Mouse (Mus musculus): ENCODE data around the gene Lingo1.

DNA sequence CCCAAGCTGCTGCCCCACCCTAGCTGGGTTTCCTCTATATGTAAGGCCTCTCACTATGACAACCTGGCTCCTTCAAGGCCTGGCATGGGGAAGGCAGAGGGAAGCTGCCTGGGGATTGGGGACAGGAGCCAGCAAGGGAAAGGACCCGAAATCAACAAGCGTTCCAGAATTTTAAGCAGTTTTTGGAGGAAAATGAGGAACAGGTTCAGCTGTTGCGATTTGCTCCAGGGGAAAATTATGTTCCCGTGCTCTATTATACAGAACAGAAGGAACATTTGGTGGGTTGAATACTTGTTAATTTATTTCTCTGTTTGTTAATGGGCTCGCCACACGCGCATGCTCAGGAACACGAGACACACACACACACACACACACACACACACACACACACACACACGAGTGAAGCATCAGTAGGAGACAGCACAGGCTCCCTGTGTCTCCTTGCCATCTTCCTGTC lies 34.1 kb downstream of the Lingo1 start:
- TF ChIP-seq CTCF (conservative IDR thresholded peaks at IDR 0.05; ENCODE audit: insufficient read depth, insufficient read length, low read depth, low read length): no peak
- TF ChIP-seq POLR2A (IDR thresholded peaks at IDR 0.05; ENCODE audit: low read depth, low read length): no peak
